Mouse (Mus musculus): Measurements from ENCODE around the gene Gm9887. TPM values are rescaled to one million over a fixed set of nuclear protein-coding genes. Genes with fewer than 3 reads are reported as not detected.

Gene Gm9887
- total and polyA plus RNA-seq, 3 experiments = 1.7 to 4.9 TPM; not detected in 1

- Histone ChIP-seq H3K79me2 (ENCODE audit: control insufficient read depth, insufficient read depth, low read length, poor library complexity) (no peaks in the 10 kb centered on the region), H3K9me3 (replicated peaks; ENCODE audit: insufficient read depth, low read length) (no peaks in the 10 kb centered on the region), H3K9ac (ENCODE audit: control insufficient read depth, low read depth, low read length, poor library complexity, severe bottlenecking) (no peak overlapping the region), H3K27me3 (ENCODE audit: control insufficient read depth in 1 of 2, insufficient read depth in 2 of 2, low read length in 2 of 2) (peaks cover 0 to 2% of the 10 kb centered on the region in 2 experiments; a peak in 1 of 4 replicates), H3K4me1 (ENCODE audit: control insufficient read depth in 1 of 2, insufficient read depth in 2 of 2, low read length in 2 of 2) (no peaks in the 10 kb centered on the region), H3K4me3 (ENCODE audit: control insufficient read depth in 1 of 2, insufficient read depth in 1 of 2, low read depth in 2 of 2, low read length in 2 of 2) (no peak overlapping the region), H3K27ac (ENCODE audit: control insufficient read depth, low read depth, low read length) (no peak overlapping the region), H3K36me3 (ENCODE audit: control insufficient read depth in 1 of 2, insufficient read depth in 2 of 2, low read length in 2 of 2) (no peaks in the 10 kb centered on the region)
- TF ChIP-seq RCOR1 (IDR thresholded peaks at IDR 0.05; ENCODE audit: low read depth, low read length) = no peak
- no peak for TF ChIP-seq MAFK (IDR thresholded peaks at IDR 0.05; ENCODE audit: borderline replicate concordance, low read depth, low read length)
- no peak for TF ChIP-seq HCFC1 (IDR thresholded peaks at IDR 0.05; ENCODE audit: low read depth, low read length)
- TF ChIP-seq POLR2AphosphoS2 (IDR thresholded peaks at IDR 0.05; ENCODE audit: low read length) = no peak
- no peak for TF ChIP-seq GATA1 (IDR thresholded peaks at IDR 0.05; ENCODE audit: low read depth, low read length)
- TF ChIP-seq TCF12 (IDR thresholded peaks at IDR 0.05; ENCODE audit: low read depth, low read length) = no peak
- TF ChIP-seq ZC3H11A (IDR thresholded peaks at IDR 0.05; ENCODE audit: low read depth, low read length) = no peak
- DNase-seq (ENCODE audit: low read depth, low spot score) = no peak
Observed at GRCm38 (mm10) chr12:69419017-69419605, 46.9 kb upstream of the Gm9887 start.

GRCm38 (mm10) chr12:69418606-69419005 lies 46.3 kb upstream of the Gm9887 start:
- Histone ChIP-seq H3K4me1 (ENCODE audit: control insufficient read depth in 1 of 2, insufficient read depth in 2 of 2, low read length in 2 of 2) (no peaks in the 10 kb centered on the region), H3K4me3 (ENCODE audit: control insufficient read depth in 1 of 2, insufficient read depth in 1 of 2, low read depth in 2 of 2, low read length in 2 of 2) (no peak overlapping the region), H3K9ac (ENCODE audit: control insufficient read depth, low read depth, low read length, poor library complexity, severe bottlenecking) (no peak overlapping the region), H3K27me3 (ENCODE audit: control insufficient read depth in 1 of 2, insufficient read depth in 2 of 2, low read length in 2 of 2) (peaks cover 0 to 2% of the 10 kb centered on the region in 2 experiments; a peak in 1 of 4 replicates), H3K36me3 (ENCODE audit: control insufficient read depth in 1 of 2, insufficient read depth in 2 of 2, low read length in 2 of 2) (no peaks in the 10 kb centered on the region), H3K9me3 (replicated peaks; ENCODE audit: insufficient read depth, low read length) (no peaks in the 10 kb centered on the region), H3K79me2 (ENCODE audit: control insufficient read depth, insufficient read depth, low read length, poor library complexity) (no peaks in the 10 kb centered on the region), H3K27ac (ENCODE audit: control insufficient read depth, low read depth, low read length) (no peak overlapping the region)
- no peak for TF ChIP-seq ELF1 (IDR thresholded peaks at IDR 0.05; ENCODE audit: low read depth, low read length)
- DNase-seq (ENCODE audit: low read depth, low spot score) = no peak

DNA sequence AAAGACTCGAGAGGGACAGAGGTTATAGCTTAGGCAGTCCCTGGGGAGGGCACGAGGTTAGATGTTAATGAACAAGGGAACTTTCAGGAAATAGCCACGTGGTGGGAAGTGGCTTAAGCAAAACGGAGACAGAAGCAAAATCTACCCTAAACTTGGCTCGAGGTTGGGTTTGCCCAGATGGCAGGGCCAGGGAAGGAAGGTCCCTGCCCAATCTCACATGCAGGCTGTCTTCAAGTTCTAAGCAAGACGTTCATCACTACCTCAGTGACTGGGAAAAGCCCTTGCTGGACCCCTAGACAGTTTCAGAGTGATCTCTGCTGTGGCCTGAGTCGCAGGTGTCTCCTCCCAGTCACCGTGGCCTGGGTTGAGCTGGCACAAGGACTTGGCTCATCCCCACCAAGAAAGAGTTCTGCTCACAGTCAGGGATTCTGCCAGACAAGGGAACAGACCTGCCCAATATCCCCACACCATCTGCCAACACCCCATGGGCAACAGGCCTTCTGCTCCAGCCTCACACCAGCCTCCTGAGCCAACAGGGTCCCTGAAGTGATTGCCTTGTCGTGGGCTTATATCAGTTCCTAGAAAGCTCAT lies 45.5 kb upstream of the Gm9887 start:
- Histone ChIP-seq H3K79me2 (ENCODE audit: control insufficient read depth, insufficient read depth, low read length, poor library complexity) (no peaks in the 10 kb centered on the region), H3K27ac (ENCODE audit: control insufficient read depth, low read depth, low read length) (no peak overlapping the region), H3K36me3 (ENCODE audit: control insufficient read depth in 1 of 2, insufficient read depth in 2 of 2, low read length in 2 of 2) (no peaks in the 10 kb centered on the region), H3K9me3 (replicated peaks; ENCODE audit: insufficient read depth, low read length) (no peaks in the 10 kb centered on the region), H3K27me3 (ENCODE audit: control insufficient read depth in 1 of 2, insufficient read depth in 2 of 2, low read length in 2 of 2) (peaks cover 0 to 2% of the 10 kb centered on the region in 2 experiments; a peak in 1 of 4 replicates), H3K4me3 (ENCODE audit: control insufficient read depth in 1 of 2, insufficient read depth in 1 of 2, low read depth in 2 of 2, low read length in 2 of 2) (no peak overlapping the region), H3K9ac (ENCODE audit: control insufficient read depth, low read depth, low read length, poor library complexity, severe bottlenecking) (no peak overlapping the region), H3K4me1 (ENCODE audit: control insufficient read depth in 1 of 2, insufficient read depth in 2 of 2, low read length in 2 of 2) (no peaks in the 10 kb centered on the region)
- no peak for DNase-seq (ENCODE audit: low read depth, low spot score)
- no peak for TF ChIP-seq GABPA (IDR thresholded peaks at IDR 0.05; ENCODE audit: low read depth, low read length)

All from MEL (cell line).